Mouse (Mus musculus) bone marrow macrophage, adult 2 months (primary cell): ENCODE data around the gene Spice1.

Source experiments
- CTCF ChIP-seq: IDR thresholded peaks from 2 replicates; pipeline ENCODE4 v1.5.1; 2012; ENCODE audit warnings: low read depth, mild to moderate bottlenecking, low read length, moderate library complexity
- POLR2A ChIP-seq: IDR thresholded peaks from 2 replicates; pipeline ENCODE4 v1.6.1; 2012; ENCODE audit warnings: mild to moderate bottlenecking, low read depth, low read length, borderline replicate concordance

DNA sequence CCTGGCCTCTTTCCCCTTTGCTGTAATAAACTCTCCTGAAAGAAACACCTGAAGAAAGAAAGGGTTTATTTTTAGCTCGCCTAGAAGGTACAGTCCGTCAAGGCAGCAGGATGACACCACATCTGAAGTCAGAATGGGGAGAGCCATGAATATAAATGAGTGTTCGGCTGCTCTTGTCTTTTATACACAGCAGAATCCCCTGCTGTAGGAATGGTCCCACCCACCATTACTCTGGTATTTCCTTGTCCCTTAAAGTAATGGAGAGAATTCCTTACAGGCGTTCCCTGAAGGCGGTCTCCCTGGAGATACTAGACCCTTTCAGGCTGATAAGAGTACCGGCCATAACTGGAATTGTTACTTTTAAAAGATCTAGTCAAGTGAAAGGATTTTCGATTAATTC lies 83.1 kb downstream of the Spice1 start:
- TF ChIP-seq CTCF (no peak), POLR2A (no peak)
